Mouse (Mus musculus): ENCODE results near the gene Gm14401. TPM values are rescaled to one million over a fixed set of nuclear protein-coding genes. Genes with fewer than 3 reads are reported as not detected.
"Not testable (repeated sequence)": the region's sequence is repeated elsewhere in the genome, so short reads cannot be mapped to it uniquely, and the experiment has no call there.

Gm14401 gene
- polyA plus RNA-seq (2015; fragmentation: Nextera tagmentation; extraction: Ambion mirVana): not detected in 2 replicates

- H3K9ac ChIP-seq (ENCODE audit: low read depth, low read length); H3K27ac ChIP-seq (ENCODE audit: low read length); H3K4me2 ChIP-seq (ENCODE audit: low read length); H3K9me3 ChIP-seq (replicated peaks; ENCODE audit: control insufficient read depth, low read length, poor library complexity, severe bottlenecking); H3K4me1 ChIP-seq (ENCODE audit: control insufficient read depth, insufficient read depth, low read length); H3K4me3 ChIP-seq (ENCODE audit: low read depth, low read length); H3K36me3 ChIP-seq (ENCODE audit: control insufficient read depth, insufficient read depth, low read length); H3K27me3 ChIP-seq (ENCODE audit: control insufficient read depth, insufficient read depth, low read depth, low read length); ATAC-seq: not testable (repeated sequence)
- WGBS: 67% methylated on average over 7 of the region's 7 CpGs
Measured at GRCm38 (mm10) chr2:177073432-177074423, at the start of gene Gm14401. TSS of gene Gm14401 (plus strand) at chr2:177074320.

DNA sequence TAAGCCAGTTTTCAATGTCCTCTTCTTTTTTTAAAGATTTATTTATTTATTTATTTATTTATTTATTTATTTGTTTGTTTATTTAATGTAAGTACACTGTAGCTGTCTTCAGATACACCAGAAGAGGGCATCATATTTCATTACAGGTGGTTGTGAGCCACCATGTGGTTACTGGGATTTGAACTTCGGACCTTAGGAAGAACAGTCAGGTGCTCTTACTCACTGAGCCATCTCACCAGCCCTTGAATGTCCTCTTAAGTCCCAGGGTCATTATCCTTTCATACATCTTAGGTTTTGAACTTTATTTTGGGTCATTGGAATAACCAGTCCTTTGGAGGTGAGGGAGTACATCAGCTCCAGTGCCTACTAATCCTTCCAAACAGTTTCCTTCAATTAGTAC, 1.3 kb upstream of the Gm14401 start:
- ATAC-seq; H3K27me3 ChIP-seq (ENCODE audit: control insufficient read depth, insufficient read depth, low read depth, low read length); H3K4me1 ChIP-seq (ENCODE audit: control insufficient read depth, insufficient read depth, low read length); H3K9me3 ChIP-seq (replicated peaks; ENCODE audit: control insufficient read depth, low read length, poor library complexity, severe bottlenecking); H3K27ac ChIP-seq (ENCODE audit: low read length); H3K4me3 ChIP-seq (ENCODE audit: low read depth, low read length); H3K4me2 ChIP-seq (ENCODE audit: low read length); H3K9ac ChIP-seq (ENCODE audit: low read depth, low read length); H3K36me3 ChIP-seq (ENCODE audit: control insufficient read depth, insufficient read depth, low read length): not testable (repeated sequence)
- 79% methylated on average over 1 of the region's 1 CpGs for WGBS

DNA sequence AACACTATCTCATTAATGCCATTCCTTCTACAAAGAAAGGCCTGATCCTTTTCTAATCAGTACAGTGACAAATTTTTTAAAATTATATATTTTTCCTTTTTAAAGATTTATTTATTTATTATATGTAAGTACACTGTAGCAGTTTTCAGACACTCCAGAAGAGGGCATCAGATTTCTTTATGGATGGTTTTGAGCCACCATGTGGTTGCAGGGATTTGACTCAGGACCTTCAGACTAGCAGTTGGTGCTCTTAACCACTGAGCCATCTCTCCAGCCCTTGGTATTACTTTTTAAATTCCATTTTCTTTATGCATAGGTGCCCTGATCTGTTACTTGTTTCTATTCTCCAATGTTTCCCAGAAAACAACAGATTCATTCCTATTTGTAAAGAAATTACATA, 895 bp downstream of the Gm14401 start:
- not testable (repeated sequence) for H3K27ac ChIP-seq (ENCODE audit: low read length); H3K36me3 ChIP-seq (ENCODE audit: control insufficient read depth, insufficient read depth, low read length); ATAC-seq; H3K27me3 ChIP-seq (ENCODE audit: control insufficient read depth, insufficient read depth, low read depth, low read length); H3K9me3 ChIP-seq (replicated peaks; ENCODE audit: control insufficient read depth, low read length, poor library complexity, severe bottlenecking); H3K4me3 ChIP-seq (ENCODE audit: low read depth, low read length); H3K9ac ChIP-seq (ENCODE audit: low read depth, low read length); H3K4me1 ChIP-seq (ENCODE audit: control insufficient read depth, insufficient read depth, low read length); H3K4me2 ChIP-seq (ENCODE audit: low read length)

DNA sequence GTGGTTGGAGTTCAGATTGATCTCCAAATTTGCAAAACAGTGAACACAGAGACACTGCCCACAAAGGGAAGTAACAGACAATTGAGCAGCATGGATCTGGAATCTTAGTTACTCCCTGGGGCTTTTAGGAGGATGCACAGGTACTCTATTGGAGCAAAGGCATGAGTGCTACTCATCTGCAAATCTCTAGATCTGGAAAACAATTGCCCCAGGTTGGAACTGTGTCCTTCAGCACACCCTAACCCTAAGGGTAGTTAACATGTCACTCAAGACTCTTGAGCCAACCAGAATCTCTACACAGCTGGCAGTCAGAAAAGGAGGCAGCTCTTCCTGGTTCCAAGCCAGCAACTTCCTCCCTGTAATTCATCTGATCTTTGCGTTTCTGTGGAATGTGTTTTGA, 5.7 kb downstream of the Gm14401 start:
- not testable (repeated sequence) for H3K36me3 ChIP-seq (ENCODE audit: control insufficient read depth, insufficient read depth, low read length); H3K27ac ChIP-seq (ENCODE audit: low read length); H3K27me3 ChIP-seq (ENCODE audit: control insufficient read depth, insufficient read depth, low read depth, low read length); H3K4me2 ChIP-seq (ENCODE audit: low read length); H3K9me3 ChIP-seq (replicated peaks; ENCODE audit: control insufficient read depth, low read length, poor library complexity, severe bottlenecking); H3K4me3 ChIP-seq (ENCODE audit: low read depth, low read length); H3K4me1 ChIP-seq (ENCODE audit: control insufficient read depth, insufficient read depth, low read length); H3K9ac ChIP-seq (ENCODE audit: low read depth, low read length); ATAC-seq
- 89% methylated on average over 1 of the region's 1 CpGs for WGBS

GRCm38 (mm10) chr2:177109086-177109485, 35.0 kb downstream of the Gm14401 start:
- H3K27ac ChIP-seq (ENCODE audit: low read length); ATAC-seq; H3K9me3 ChIP-seq (replicated peaks; ENCODE audit: control insufficient read depth, low read length, poor library complexity, severe bottlenecking); H3K4me1 ChIP-seq (ENCODE audit: control insufficient read depth, insufficient read depth, low read length); H3K27me3 ChIP-seq (ENCODE audit: control insufficient read depth, insufficient read depth, low read depth, low read length); H3K36me3 ChIP-seq (ENCODE audit: control insufficient read depth, insufficient read depth, low read length); H3K9ac ChIP-seq (ENCODE audit: low read depth, low read length); H3K4me2 ChIP-seq (ENCODE audit: low read length); H3K4me3 ChIP-seq (ENCODE audit: low read depth, low read length): not testable (repeated sequence)
- 90% methylated on average over 5 of the region's 5 CpGs for WGBS

GRCm38 (mm10) chr2:177129097-177129496, 55.0 kb downstream of the Gm14401 start:
- not testable (repeated sequence) for ATAC-seq; H3K27me3 ChIP-seq (ENCODE audit: control insufficient read depth, insufficient read depth, low read depth, low read length); H3K4me1 ChIP-seq (ENCODE audit: control insufficient read depth, insufficient read depth, low read length); H3K27ac ChIP-seq (ENCODE audit: low read length); H3K9me3 ChIP-seq (replicated peaks; ENCODE audit: control insufficient read depth, low read length, poor library complexity, severe bottlenecking); H3K9ac ChIP-seq (ENCODE audit: low read depth, low read length); H3K4me2 ChIP-seq (ENCODE audit: low read length); H3K36me3 ChIP-seq (ENCODE audit: control insufficient read depth, insufficient read depth, low read length); H3K4me3 ChIP-seq (ENCODE audit: low read depth, low read length)
- WGBS: 32% methylated on average over 1 of the region's 1 CpGs

Other genes with a start within 250 kb of the Gm14401 start
- gene Gm14408, start 243.2 kb upstream of the Gm14401 start, polyA plus RNA-seq (2015; fragmentation: Nextera tagmentation; extraction: Ambion mirVana): not detected in 2 replicates
- gene Gm14296, start 146.5 kb upstream of the Gm14401 start, polyA plus RNA-seq (2015; fragmentation: Nextera tagmentation; extraction: Ambion mirVana): 7.7 and 15.5 TPM in 2 replicates
- gene Gm14419, start 73.4 kb upstream of the Gm14401 start, polyA plus RNA-seq (2015; fragmentation: Nextera tagmentation; extraction: Ambion mirVana): 8.0 and 8.5 TPM in 2 replicates
- 41.5 and 42.2 TPM in 2 replicates for gene Gm14410, start 132.1 kb downstream of the Gm14401 start, polyA plus RNA-seq (2015; fragmentation: Nextera tagmentation; extraction: Ambion mirVana)
- gene Gm14409, start 192.7 kb downstream of the Gm14401 start, polyA plus RNA-seq (2015; fragmentation: Nextera tagmentation; extraction: Ambion mirVana): not detected in 2 replicates
- 0.26 and 0.35 TPM in 2 replicates for gene Gm14412, start 250.0 kb downstream of the Gm14401 start, polyA plus RNA-seq (2015; fragmentation: Nextera tagmentation; extraction: Ambion mirVana)

All from midbrain, embryonic 16.5 days (tissue).